In genomic region chr2:25913247-25913646, GRCm38 (mm10) we compare ENCODE assay signal across 10 mouse cellular contexts. TPM values are rescaled to one million over a fixed set of nuclear protein-coding genes. Genes with fewer than 3 reads are reported as not detected.
DNase-seq lines count a peak whose midpoint lies in the region; ATAC-seq lines count a peak whose summit lies in the region.
"Had no signal": no experiment of that assay in that cellular context is flagged by ENCODE, and none has a peak within 500 bp of the region (broad histone marks: within the 10 kb centered on the region; RNA-seq: fewer than 3 reads in every experiment).

No protein-coding gene starts in this region.

- H3K4me1 ChIP-seq in hindbrain, embryonic 10.5 days (replicated peaks), result no peaks in the 10 kb centered on the region
- H3K4me1 ChIP-seq in hindbrain, embryonic 14.5 days (replicated peaks; ENCODE audit: control insufficient read depth, insufficient read depth, low read length), result no peaks in the 10 kb centered on the region
- H3K4me1 ChIP-seq in neural tube, embryonic 15.5 days, result peaks cover 3% of the 10 kb centered on the region; the same call in 1 of the 2 replicates
- H3K4me1 ChIP-seq: heart, embryonic 13.5 days had no signal

- H3K27me3 ChIP-seq in hindbrain, embryonic 10.5 days (ENCODE audit: insufficient read depth, poor library complexity, severe bottlenecking), result no peaks in the 10 kb centered on the region
- no peaks in the 10 kb centered on the region for H3K27me3 ChIP-seq in hindbrain, embryonic 14.5 days (ENCODE audit: control insufficient read depth, insufficient read depth, low read length)
- H3K27me3 ChIP-seq in neural tube, embryonic 15.5 days (replicated peaks), result no peaks in the 10 kb centered on the region
- H3K27me3 ChIP-seq: heart, embryonic 13.5 days had no signal

- H3K9me3 ChIP-seq in hindbrain, embryonic 10.5 days, result no peaks in the 10 kb centered on the region
- H3K9me3 ChIP-seq in hindbrain, embryonic 14.5 days (ENCODE audit: control insufficient read depth, low read length), result no peaks in the 10 kb centered on the region
- no peaks in the 10 kb centered on the region for H3K9me3 ChIP-seq in neural tube, embryonic 15.5 days (replicated peaks)
- H3K9me3 ChIP-seq: heart, embryonic 13.5 days had no signal

- peak; percentile 4 for DNase-seq in hindbrain, embryonic 10.5 days (ENCODE audit: low spot score)
- DNase-seq in hindbrain, embryonic 14.5 days (ENCODE audit: low spot score), result no peak
- peak; percentile 53 for DNase-seq in 3T3-L1 (ENCODE audit: low read depth, low spot score)
- peak; percentile 19 for DNase-seq in lung, postnatal 10 days
- peak; percentile 48 to 62 for DNase-seq in thymus, postnatal 36 days
- no peak for DNase-seq in kidney, adult 18-20 months

- H3K27ac ChIP-seq in hindbrain, embryonic 10.5 days, result no peak overlapping the region
- H3K27ac ChIP-seq in hindbrain, embryonic 14.5 days, result no peak overlapping the region
- no peak overlapping the region for H3K27ac ChIP-seq in neural tube, embryonic 15.5 days (replicated peaks)
- H3K27ac ChIP-seq: heart, embryonic 13.5 days had no signal

- 47% methylated on average over 2 of the region's 2 CpGs for WGBS in hindbrain, embryonic 10.5 days
- WGBS in hindbrain, embryonic 14.5 days, result 54% methylated on average over 2 of the region's 2 CpGs
- WGBS in neural tube, embryonic 15.5 days, result 46% methylated on average over 2 of the region's 2 CpGs

- H3K36me3 ChIP-seq in hindbrain, embryonic 10.5 days, result no peaks in the 10 kb centered on the region
- H3K36me3 ChIP-seq in hindbrain, embryonic 14.5 days (replicated peaks; ENCODE audit: control insufficient read depth, insufficient read depth), result 0 out of 2 replicates have a peak, but pooled peaks cover 3% of the 10 kb centered on the region
- peaks cover 8% of the 10 kb centered on the region; the same call in 1 of the 2 replicates for H3K36me3 ChIP-seq in neural tube, embryonic 15.5 days
- H3K36me3 ChIP-seq: heart, embryonic 13.5 days had no signal

- H3K4me2 ChIP-seq in hindbrain, embryonic 14.5 days (replicated peaks), result no peak overlapping the region
- H3K4me2 ChIP-seq in neural tube, embryonic 15.5 days, result no peak overlapping the region
- H3K4me2 ChIP-seq: heart, embryonic 13.5 days had no signal

- H3K4me3 ChIP-seq in hindbrain, embryonic 10.5 days, result no peak overlapping the region
- H3K4me3 ChIP-seq in hindbrain, embryonic 14.5 days (replicated peaks; ENCODE audit: low read length), result no peak overlapping the region
- no peak overlapping the region for H3K4me3 ChIP-seq in neural tube, embryonic 15.5 days (replicated peaks)
- H3K4me3 ChIP-seq: heart, embryonic 13.5 days had no signal

- no peak overlapping the region for H3K9ac ChIP-seq in hindbrain, embryonic 14.5 days
- H3K9ac ChIP-seq in neural tube, embryonic 15.5 days (replicated peaks), result no peak overlapping the region
- H3K9ac ChIP-seq: heart, embryonic 13.5 days had no signal

- no peak for ATAC-seq in hindbrain, embryonic 14.5 days (ENCODE audit: low FRiP score)
- peak; percentile 92 for ATAC-seq in activated CD4-positive, CD25-positive, alpha-beta regulatory T cell, adult 4 months
- no peak for ATAC-seq in neural tube, embryonic 15.5 days (ENCODE audit: low FRiP score)

RNA-seq across cellular contexts. Expression of gene Kcnt1, which starts 49.7 kb away (rescaled TPM):
- polyA plus RNA-seq in hindbrain, embryonic 10.5 days (2016; fragmentation: Nextera tagmentation; extraction: Ambion mirVana), result 0.45 and 1.0 TPM in 2 replicates
- 20.4 and 20.6 TPM in 2 replicates for polyA plus RNA-seq in hindbrain, embryonic 14.5 days (2014; fragmentation: Nextera tagmentation; extraction: Ambion mirVana)
- polyA plus RNA-seq in activated CD4-positive, CD25-positive, alpha-beta regulatory T cell, adult 4 months (2017; shearing (Covaris generic)), result under 1 TPM in 1 of 2 experiments, not detected in 1; 0.34 TPM
- 21.3 and 23.7 TPM in 2 replicates for polyA plus RNA-seq in neural tube, embryonic 15.5 days (2015; fragmentation: Nextera tagmentation; extraction: Ambion mirVana)
- polyA plus RNA-seq: liver, embryonic 16.5 days had no signal

Comparison
In these comparisons a context has a peak if more than half of its experiments do, and no peak if none do; other contexts are left out.
1. DNase-seq: peak in hindbrain, embryonic 10.5 days (single experiment), 3T3-L1 (single experiment), lung, postnatal 10 days (single experiment) and thymus, postnatal 36 days (2 of 2); none in hindbrain, embryonic 14.5 days (single experiment) and kidney, adult 18-20 months (single experiment).
2. RNA of gene Kcnt1, which starts 49.7 kb away (polyA plus RNA-seq): 21.3 to 23.7 TPM in neural tube, embryonic 15.5 days and 20.4 to 20.6 TPM in hindbrain, embryonic 14.5 days; 0.45 to 1.0 TPM in hindbrain, embryonic 10.5 days and 0.34 TPM in activated CD4-positive, CD25-positive, alpha-beta regulatory T cell, adult 4 months; every median in the first group is over 10 times any median in the second.